Mouse (Mus musculus): ENCODE measurements around the gene Kmt5a. TPM values are rescaled to one million over a fixed set of nuclear protein-coding genes. Genes with fewer than 3 reads are reported as not detected.
A peak's percentile ranks its signal among the peaks of the same experiment; 100 is the strongest.
"Not testable (repeated sequence)": the region's sequence is repeated elsewhere in the genome, so short reads cannot be mapped to it uniquely, and the experiment has no call there.

Kmt5a gene
- total RNA-seq, 2 experiments from 2014 or later, result 48.1 to 60.6 TPM

DNA sequence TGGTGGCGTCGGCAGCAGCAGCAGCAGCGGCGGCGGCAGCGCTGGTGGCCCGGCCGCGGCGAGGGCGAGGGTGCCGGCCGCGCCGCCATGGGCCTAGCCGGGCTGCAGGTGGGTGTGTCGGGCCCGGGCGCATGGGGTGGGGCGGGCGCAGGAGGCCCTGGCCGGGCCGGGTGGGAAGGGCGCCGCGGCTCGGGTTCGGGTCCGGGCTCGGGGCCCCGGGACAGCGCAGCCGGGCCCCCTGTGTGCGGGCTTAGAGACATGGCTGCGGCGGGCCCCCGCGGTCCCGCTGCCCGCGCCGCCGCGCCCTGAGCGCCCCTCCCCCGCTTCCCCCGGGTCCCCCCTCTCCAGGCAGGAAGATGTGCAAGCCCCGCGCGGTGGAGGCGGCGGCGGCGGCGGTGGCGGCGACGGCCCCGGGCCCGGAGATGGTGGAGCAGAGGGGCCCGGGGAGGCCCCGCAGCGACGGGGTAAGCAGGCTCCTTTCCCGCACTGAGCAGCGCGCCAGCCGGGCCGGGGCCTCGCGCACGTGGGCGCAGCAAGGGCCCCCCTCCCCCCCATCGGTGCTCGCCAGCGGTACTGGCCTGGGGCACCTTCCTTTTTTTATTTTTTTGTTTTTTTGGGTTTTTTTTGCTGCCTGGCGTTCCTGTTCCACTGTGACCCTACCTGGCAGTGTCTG, 6.0 kb downstream of the Kmt5a start:
- peak in 1 of 2 experiments; percentile 40 for DNase-seq (ENCODE audit: low spot score in 2 of 2)

GRCm38 (mm10) chr5:124446301-124446881, 6.7 kb downstream of the Kmt5a start:
- DNase-seq (ENCODE audit: low spot score in 2 of 2), result no peak

GRCm38 (mm10) chr5:124449494-124449893, 9.8 kb downstream of the Kmt5a start:
- DNase-seq (ENCODE audit: low spot score in 2 of 2), result no peak

GRCm38 (mm10) chr5:124450051-124450450, 10.3 kb downstream of the Kmt5a start:
- no peak for DNase-seq (ENCODE audit: low spot score in 2 of 2)

DNA sequence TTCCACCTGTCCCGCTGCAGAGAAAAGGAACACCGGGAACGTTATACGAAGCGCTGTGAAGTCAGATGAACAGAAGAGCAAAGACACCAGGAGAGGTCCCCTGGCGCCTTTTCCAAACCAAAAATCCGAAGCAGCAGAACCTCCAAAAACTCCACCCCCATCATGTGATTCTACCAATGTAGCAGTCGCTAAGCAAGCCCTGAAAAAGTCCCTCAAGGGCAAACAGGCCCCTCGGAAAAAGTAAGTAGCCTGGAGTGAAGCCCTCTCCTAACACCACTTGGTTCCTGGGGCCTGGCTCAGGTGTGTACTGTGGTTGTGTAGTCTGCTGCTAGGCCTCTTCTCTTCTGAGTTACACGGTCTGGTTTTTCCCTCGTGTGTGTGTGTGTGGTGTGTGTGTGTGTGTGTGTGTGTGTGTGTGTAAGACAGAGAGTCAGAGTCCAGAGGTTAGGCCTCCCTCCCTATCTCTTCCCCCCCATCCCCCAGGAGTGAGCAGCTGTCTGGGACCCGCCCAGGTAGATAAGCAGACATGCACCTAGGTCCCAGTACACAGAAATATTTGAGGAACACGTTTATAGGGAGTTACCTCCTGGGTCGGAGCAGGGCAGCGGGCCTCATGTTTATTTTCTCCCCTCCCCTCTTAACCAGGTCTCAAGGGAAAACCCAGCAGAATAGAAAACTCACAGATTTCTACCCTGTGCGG, 11.1 kb downstream of the Kmt5a start:
- no peak for DNase-seq (ENCODE audit: low spot score in 2 of 2)

- peak; percentile 58 to 62 for DNase-seq (ENCODE audit: low spot score in 2 of 2)
Observed at GRCm38 (mm10) chr5:124452494-124453228, 12.9 kb downstream of the Kmt5a start.

- peak; percentile 71 to 86 for DNase-seq (ENCODE audit: low spot score in 2 of 2)
Observed at GRCm38 (mm10) chr5:124453339-124454081, 13.8 kb downstream of the Kmt5a start.

DNA sequence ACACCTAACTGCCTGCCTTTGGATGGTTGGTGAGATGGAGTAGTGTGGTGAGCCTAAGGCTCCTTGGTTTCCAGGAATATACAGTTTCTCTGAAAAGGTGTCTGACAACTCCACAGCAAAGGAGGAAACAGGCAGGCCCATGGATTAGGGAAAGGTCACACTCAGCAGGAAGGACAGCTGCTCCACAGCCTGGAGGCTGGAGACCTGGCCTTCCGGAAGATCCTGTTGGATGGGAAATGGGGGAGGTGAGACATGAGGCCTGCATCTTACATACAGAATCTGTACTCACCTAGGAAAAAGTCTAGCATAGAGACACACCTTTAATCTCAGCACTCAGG, 14.3 kb downstream of the Kmt5a start:
- DNase-seq (ENCODE audit: low spot score in 2 of 2), result no peak

GRCm38 (mm10) chr5:124456762-124457161, 17.0 kb downstream of the Kmt5a start:
- DNase-seq (ENCODE audit: low spot score in 2 of 2), result no peak

DNA sequence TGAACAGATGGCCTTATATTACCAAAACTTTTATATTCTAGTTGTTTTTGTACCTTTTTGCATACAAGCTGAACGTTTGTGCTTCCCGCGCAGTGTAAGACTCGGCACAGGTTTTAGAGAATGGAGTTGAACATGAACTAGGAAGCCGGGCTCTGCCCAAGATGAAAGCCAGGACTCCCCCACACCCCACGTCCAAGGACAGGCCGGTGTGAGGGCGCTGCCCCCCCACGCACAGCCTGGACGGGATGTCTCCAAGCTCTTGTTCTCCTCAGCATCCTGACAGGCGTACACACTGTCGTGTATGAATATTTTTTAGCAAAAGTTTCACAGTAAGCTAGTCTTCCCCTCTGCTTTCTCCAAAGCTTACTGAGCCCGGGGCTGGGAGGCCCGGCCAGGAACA, 21.2 kb downstream of the Kmt5a start:
- DNase-seq (ENCODE audit: low spot score in 2 of 2), result not testable (repeated sequence)

- DNase-seq (ENCODE audit: low spot score in 2 of 2), result no peak
Observed at GRCm38 (mm10) chr5:124462297-124463025, 22.7 kb downstream of the Kmt5a start.

DNA sequence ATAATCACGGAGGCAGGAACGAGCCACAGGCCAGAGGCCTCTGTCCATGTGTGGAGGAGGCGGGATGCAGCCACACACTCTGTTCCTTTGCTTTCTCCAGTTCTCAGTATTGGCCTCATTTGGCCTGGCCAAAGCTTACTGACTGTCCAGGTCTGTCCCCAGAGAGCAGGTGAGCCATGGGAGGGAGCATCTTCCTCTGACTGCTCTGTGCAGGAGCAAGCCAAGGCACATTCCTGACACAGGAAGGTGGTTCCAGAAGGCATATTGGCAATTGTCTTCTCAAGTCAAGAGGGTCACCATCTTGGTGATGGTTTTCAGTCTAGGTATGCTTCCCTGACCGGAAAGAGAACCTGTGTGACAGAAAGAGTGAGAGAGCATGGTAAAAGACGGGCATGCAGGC, 23.7 kb downstream of the Kmt5a start:
- DNase-seq (ENCODE audit: low spot score in 2 of 2), result no peak

DNA sequence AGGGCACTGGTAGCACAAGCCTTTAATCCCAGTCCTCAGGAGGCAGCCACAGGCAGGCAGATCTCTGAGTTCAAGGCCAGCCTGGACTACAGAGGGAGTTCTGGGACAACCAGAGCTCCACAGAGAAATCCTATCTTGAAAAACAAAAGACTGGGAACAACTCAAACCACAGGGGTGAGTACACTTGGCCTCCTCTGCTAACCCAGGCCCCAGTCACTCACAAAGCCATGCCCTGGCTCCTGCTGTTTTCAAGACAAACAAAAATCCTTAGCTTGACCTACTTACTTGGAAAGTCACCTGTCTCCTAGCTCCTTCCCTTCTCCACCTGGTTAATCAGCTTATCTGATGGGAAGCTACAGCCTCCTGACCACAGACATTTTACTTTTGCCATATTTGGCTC, 25.2 kb downstream of the Kmt5a start:
- DNase-seq (ENCODE audit: low spot score in 2 of 2), result no peak

GRCm38 (mm10) chr5:124467766-124468165, 28.0 kb downstream of the Kmt5a start:
- no peak for DNase-seq (ENCODE audit: low spot score in 2 of 2)

GRCm38 (mm10) chr5:124468365-124468764, 28.6 kb downstream of the Kmt5a start:
- DNase-seq (ENCODE audit: low spot score in 2 of 2), result no peak

- no peak for DNase-seq (ENCODE audit: low spot score in 2 of 2)
Observed at GRCm38 (mm10) chr5:124469486-124469885, 29.8 kb downstream of the Kmt5a start.

- DNase-seq (ENCODE audit: low spot score in 2 of 2), result no peak
Observed at GRCm38 (mm10) chr5:124470591-124471171, 31.0 kb downstream of the Kmt5a start.

DNA sequence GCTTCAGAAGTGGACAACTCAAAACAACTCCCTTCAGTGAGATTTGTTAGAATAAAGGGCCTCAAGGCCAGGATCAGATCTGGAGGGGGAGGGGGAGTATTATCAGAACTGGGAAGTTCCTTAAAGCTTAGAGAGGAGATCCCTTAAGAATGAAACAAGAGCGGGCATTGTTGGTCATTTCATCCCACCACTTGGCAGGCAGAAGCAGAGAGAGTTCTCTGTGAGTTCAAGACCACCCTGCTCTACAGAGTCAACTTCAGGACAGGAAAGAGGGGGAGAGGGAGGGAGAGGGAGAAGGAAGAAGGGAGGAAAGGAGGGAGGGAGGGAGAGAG, 39.1 kb downstream of the Kmt5a start:
- no peak for DNase-seq (ENCODE audit: low spot score in 2 of 2)

DNA sequence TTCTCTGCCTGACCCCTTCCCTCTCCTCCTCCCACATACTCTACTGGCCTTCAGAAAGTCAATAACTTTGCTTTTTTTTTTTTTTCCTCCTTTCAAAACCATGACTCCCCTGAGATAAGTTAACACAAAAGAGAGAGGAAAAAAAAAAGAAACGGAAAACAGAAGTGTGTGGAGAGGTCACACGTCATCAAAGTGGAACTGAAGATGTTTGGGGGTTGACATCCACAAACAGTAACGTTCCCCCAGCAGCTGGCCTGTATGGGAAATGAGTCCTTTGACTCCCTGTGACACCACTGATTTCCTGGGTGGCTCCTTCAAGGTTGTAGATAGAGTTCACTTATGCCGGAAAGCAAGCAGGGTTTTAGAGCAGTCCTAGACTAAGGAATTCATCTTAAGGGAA, 40.4 kb downstream of the Kmt5a start:
- no peak for DNase-seq (ENCODE audit: low spot score in 2 of 2)

GRCm38 (mm10) chr5:124481714-124482113, 42.0 kb downstream of the Kmt5a start:
- no peak for DNase-seq (ENCODE audit: low spot score in 2 of 2)
